Mouse (Mus musculus): Measurements from ENCODE around the gene Wdr54.

Wdr54 gene

GRCm38 (mm10) chr6:83124851-83125312 is 31.3 kb downstream of the Wdr54 start:
- peak; percentile 84 for DNase-seq

DNA sequence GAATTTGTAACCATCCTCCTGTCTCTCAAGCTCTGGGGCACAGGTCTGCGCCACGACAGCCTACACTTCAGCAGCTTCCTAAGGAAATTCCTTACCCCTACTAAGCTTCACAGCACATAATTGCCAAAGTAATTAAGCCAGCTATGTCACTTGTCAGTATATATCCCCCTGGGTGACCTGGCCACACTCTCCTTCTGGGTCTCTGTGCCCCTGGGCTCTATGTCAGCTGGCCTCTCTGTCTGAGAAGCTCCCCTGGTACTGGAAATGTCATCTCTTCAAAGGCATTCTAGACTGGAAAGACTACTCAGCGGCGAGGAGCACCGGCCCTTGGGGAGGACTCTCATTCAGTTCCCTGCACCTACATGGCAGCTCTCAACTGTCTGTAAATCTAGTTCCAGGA is 33.2 kb downstream of the Wdr54 start:
- no peak for DNase-seq

DNA sequence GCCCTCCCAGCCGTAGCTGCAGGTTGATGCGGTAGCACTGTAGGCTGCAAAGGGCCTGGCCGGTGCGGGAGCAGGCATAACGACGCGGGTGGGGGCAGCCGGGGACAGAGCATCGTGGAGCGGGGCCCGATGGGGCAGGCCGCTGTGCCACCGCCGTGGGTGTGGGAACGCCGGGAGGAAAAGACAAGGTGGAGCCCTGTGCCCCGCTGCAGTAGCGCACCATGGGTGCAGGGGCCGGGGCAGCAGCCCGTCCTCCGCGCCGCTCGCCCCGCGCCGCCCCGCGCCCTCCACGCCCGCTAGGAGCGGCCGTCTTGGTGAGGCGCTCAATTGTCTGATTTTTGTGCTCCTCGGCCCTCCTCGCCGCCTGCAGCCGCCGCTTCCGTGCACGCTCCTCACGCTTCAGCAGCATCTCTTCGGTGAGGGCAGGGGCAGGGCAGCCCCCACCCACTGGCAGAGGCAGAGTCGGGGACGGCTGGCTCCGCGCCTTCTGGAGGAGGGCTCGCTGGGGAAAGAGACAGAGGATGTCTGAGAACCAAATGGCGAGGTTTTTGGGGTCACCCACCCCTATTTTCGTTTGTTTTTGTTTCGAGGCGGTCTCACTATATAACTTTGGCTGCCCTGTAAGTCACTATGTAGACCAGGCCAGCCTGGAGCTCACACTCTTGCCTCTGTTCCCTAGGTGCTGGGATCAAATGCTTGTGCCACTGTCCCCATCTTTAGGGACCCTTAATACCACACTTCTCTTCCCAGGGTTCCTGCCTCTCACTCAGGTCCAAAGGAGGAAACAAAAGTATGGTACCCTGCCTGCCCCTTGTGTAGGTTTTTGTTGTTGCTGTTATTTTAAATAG is 34.1 kb downstream of the Wdr54 start:
- DNase-seq: peak; percentile 65

DNA sequence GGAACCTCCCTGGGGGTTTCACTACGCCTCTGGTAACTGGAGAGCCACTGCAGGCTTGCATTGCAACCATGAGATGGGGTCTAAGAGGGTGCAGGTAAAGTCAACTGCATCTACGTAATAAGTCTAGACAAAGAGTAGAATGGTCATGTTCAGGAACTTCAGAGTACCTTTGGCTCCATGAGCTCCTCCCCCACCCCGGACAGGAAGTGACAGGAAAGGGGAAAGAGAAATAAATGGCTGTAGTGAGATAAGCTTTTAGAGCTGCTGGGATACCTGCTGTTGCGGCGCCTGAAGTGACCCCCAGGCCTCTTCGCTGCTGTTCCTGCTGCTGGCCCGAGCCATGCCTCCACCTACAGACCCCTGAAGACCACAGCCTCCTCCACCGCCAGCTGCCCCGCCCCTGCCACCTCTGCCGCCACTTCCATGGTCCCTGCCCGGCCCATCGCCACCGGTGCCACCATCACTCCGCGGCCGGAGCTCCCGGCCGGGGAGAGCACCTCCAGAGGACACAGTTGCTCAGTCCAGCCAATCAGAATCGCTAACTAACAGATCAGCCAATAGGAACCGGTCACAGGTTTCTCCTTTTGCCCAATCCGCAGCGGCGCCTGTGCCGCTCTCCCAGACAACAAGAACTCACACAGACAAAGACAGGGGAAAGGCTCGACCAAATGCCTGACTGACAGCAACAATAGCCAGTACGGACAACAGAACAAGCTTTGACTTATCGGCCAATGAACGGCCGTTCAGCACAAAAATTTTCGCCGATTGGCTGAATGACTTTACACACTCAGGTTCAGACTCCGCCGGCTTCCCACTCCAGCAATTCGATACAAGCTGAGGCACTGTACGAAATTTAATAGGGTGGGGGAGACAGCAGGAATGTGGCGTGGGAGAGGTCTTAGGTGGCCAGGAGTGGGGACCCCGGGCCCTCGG is 35.0 kb downstream of the Wdr54 start, which contains the start of gene Wbp1:
Gene Wbp1, minus strand, starts transcription at position 630 of the 933 bp plus-strand sequence.
- DNase-seq: peak; percentile 94

GRCm38 (mm10) chr6:83119734-83120051 is 36.5 kb downstream of the Wdr54 start:
- no peak for DNase-seq

GRCm38 (mm10) chr6:83118825-83119733 is 37.1 kb downstream of the Wdr54 start:
- DNase-seq: no peak

DNA sequence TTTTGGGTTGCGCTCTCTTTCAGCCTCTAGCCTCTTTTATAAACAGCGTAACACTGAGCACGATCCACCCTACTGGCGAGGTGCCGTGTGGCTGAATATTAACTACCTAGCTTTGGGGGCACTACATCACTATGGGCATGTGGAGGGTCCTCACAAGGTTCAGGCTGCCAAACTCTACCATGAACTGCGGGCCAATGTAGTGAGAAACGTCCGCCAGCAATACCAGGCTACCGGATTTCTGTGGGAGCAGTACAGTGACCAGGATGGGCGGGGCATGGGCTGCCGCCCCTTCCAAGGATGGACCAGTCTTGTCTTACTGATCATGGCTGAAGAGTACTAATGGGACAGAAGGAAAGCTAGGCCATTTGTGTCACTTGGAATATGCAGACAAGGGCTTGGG is 37.8 kb downstream of the Wdr54 start:
- no peak for DNase-seq

DNA sequence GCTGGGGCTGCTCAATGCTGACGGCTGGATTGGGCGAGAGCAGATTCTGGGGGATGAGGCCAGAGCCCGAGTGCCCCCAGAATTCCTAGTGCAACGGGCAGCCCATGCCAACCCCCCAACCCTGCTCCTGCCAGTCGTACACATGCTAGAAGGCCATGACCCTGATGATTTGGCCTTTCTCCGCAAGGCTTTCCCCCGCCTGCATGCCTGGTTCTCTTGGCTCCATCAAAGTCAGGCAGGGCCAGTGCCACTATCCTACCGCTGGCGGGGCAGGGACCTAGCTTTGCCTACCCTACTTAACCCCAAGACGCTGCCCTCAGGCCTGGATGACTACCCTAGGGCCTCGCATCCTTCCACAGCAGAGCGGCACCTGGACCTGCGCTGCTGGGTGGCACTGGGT is 38.6 kb downstream of the Wdr54 start:
- DNase-seq: no peak

DNA sequence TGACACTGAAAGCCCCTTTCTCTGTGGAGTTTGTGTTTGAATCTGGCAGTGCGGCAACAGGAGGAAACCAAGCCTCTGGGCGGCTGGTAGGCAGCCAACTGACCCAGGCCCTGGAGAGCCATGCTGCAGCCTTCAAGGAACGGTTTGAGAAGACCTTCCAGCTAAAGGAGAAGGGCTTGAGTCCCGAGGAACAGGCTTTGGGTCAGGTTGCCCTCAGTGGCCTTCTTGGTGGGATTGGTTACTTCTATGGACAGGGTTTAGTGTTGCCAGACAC is 39.1 kb downstream of the Wdr54 start:
- DNase-seq: no peak

- no peak for DNase-seq
Observed at GRCm38 (mm10) chr6:83116373-83117164, 39.6 kb downstream of the Wdr54 start.

GRCm38 (mm10) chr6:83115682-83116372 is 40.4 kb downstream of the Wdr54 start:
- DNase-seq: no peak

DNA sequence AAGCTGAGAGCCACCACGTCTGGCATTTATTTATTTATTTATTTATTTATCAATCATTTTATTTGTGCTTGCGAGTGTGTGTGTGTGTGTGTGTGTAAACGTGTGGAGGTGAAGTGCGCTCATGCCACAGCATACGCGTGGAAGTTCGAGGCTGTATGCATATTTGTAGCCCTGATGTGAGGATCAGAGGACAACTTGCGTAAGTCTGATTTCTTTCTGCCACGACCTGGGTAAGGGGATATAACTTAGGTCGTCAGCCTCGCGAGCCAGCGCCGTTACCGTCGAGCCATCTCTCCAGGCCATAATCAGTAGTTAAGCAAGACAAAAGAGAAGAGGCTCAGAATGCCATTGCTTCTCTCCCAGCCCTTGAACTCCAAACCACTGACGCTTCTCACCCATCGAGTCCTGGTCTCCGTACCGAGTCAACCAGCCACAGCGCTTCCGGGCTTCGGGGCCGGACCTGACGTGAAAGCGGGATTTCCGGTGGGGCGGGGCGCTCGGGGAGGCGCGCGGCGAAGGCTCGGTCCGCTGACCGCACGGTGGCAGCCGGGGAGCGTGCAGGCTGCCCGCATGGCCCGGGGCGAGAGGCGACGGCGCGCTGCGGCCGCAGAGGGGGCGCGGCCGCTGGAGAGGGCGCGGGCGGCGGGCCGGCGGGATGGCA is 41.1 kb downstream of the Wdr54 start, which contains the start of gene Mogs:
Gene Mogs, plus strand, starts transcription at position 486 of the 661 bp plus-strand sequence.
- peak; percentile 88 for DNase-seq

DNA sequence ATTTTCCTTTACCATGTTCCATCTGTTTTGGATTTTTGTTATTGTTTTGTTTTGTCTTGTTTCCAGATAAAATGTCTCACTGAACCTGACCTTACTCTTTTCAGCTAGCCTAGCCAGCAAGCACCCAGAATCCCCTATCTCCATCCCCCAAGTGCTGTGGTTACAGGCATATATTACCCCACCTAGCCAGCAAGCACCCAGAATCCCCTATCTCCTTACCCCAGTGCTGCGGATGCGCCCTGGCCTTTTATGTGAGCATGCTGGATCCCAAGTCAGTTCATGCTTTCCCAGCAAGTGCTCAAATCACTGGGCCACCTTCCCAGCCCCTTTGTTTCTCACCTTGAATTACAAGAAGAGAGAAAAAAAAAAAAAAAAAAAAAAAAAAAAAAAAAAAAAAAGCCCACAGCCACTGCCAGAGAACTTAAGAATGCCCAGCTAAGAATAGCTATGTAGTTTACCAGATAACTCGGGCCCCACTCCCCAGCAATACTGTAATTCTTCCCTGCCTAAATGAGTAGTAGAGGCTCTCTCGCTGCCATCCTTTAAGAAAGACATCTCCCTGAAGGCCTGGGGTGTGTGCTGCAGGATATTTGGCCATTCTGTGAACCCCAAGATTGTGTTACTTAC is 44.6 kb downstream of the Wdr54 start:
- DNase-seq: no peak

- peak; percentile 76 for DNase-seq
Observed at GRCm38 (mm10) chr6:83108762-83109668, 47.2 kb downstream of the Wdr54 start, which contains the start of gene Mrpl53. Gene Mrpl53, plus strand, starts transcription at chr6:83109040.

- peak; percentile 66 for DNase-seq
Observed at GRCm38 (mm10) chr6:83107566-83108400, 48.4 kb downstream of the Wdr54 start.

DNA sequence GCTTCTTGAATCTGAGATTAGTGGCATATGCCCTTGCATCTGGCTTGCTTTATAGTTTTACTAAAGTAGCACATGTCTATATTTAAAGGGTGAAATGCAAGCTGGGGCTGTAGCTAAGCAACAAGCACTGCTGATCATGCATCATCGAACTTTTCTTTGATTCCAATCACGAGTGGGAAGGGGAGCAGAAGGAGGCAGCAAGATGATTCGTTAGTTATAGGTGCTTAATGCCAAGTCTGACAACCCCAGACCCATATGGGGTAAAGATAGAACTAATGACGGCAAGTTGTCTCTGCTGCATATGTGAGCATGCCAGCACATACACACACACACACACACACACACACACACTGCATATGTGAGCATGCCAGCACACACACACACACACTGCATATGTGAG is 52.0 kb downstream of the Wdr54 start:
- DNase-seq: no peak

DNA sequence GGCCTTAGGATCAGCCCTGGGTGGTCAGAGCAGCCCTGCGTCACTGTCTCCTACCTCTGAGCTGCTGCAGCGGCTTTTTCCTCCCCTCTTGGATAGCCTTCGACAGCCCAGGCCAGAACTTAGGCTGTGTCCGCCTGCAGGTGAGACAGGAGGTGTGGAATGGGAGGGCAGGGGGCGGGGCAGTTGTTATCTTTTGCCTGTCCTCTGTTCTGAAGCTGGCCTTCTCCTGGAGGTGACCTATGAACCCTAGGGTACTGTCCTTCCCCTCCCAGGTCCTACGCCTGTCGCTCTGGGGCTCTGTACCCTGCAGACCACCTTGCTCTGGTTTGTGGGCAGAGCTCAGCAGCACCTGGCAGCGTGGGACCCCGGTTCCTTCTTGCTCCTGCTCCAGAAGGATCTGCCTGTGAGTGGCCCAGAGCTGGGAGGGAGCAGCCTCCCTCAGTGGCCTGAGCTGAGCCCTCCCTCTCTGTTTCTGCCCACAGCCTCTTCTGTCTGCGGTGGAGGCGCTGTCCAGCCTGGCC is 53.0 kb downstream of the Wdr54 start:
- DNase-seq: no peak
